Mouse (Mus musculus) gastrocnemius, adult 2 months (tissue): Measurements from ENCODE around the gene Ppp1r3f. TPM values are rescaled to one million over a fixed set of nuclear protein-coding genes. Genes with fewer than 3 reads are reported as not detected.

Experiments used
- DNase-seq: peaks from one replicate; pipeline ENCODE4 v3.0.0; 2022
- H3K27ac ChIP-seq: fragments of 200-600 bp; 2 replicates; pipeline ENCODE4 v1.8.1; 2022; ENCODE audit warnings: mild to moderate bottlenecking
- H3K4me3 ChIP-seq: fragments of 200-600 bp; 2 replicates; pipeline ENCODE4 v1.8.1; 2022; ENCODE audit warnings: mild to moderate bottlenecking, moderate library complexity
- CTCF ChIP-seq: fragments of 200-600 bp; IDR thresholded peaks from 2 replicates; pipeline ENCODE4 v1.8.1; 2022; ENCODE audit warnings: antibody characterized with exemption, mild to moderate bottlenecking, moderate library complexity
- intact Hi-C: fragments of 180-260 bp; cut with DNase I; formaldehyde crosslinking; loops from one replicate; pipeline ENCODE4 v1.15.1; 2025
- long read RNA-seq, 2 experiments: library from polyadenylated mRNA; stranded (forward); transcript quantifications; one replicate each; pipeline ENCODE4 v2.0.0; 2021
- total RNA-seq, 2 experiments: library from RNA; stranded (reverse); gene quantifications; 2 replicates each; pipeline ENCODE4 v1.2.3; 2021

Gene Ppp1r3f
- total RNA-seq = 1 to 10 TPM; 2.3 to 3.3 TPM
- long read RNA-seq, experiment 1, full-length matches to known transcripts = 5 of 5 reads
- long read RNA-seq, experiment 1, partial matches to known transcripts = 0 of 5 reads
- long read RNA-seq, experiment 1, other reads (novel, unspliced or antisense) = 0 of 5 reads
- long read RNA-seq, experiment 2, transcript Ppp1r3f-201 (4 exons, 3,066 nt) = major isoform, 10 of 10 reads
- long read RNA-seq, experiment 2, partial matches to known transcripts = 0 of 10 reads
- long read RNA-seq, experiment 2, other reads (novel, unspliced or antisense) = 0 of 10 reads

GRCm38 (mm10) chrX:7574087-7574884 lies at the start of gene Ppp1r3f:
Ppp1r3f (minus strand) TSS chrX:7574283.
- H3K27ac ChIP-seq = peak within 1 kb of the TSS; percentile 88
- TF ChIP-seq CTCF = no peak
- intact Hi-C loops = loop anchor here (2.0 to 10.0 kb wide), 2 partner anchors 31 to 121 kb away; partner anchors contain the start of genes Ccdc22 and Gpkow
- H3K4me3 ChIP-seq = peak within 1 kb of the TSS; percentile 88
- peak; percentile 95 for DNase-seq

DNA sequence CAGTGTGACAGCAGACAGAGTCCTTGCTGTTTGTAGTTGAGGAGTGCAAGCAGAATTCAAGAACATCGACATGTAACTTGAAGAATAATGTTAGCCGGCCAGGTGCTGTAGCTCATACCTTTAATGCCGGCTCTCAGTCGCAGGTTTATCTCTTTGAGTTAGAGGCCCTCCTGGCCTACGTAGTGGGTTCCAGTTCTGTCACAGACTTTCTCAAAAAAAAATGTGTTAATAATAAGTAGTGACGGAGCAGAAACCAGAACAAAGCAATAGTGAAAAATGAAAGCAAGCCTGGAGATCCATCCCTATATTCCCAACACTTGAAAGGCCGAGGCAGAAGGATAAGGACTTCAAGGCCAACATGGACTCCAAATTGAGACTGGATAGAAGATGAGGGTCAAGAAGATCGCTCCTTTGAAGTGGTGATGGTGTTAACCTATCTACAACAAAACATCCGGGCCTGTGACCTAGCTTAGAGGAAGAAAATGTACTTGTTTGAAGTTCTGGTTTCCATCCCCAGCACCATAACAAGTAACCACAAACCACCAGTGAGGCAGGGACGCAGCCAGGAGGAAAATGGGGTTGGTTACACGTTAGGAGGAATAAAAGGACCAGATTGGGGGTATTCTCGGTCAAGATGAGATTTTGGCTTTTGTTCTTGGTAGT lies 43.9 kb upstream of the Ppp1r3f start:
- intact Hi-C loops = no loop called here
- Histone ChIP-seq H3K27ac (no peak overlapping the region), H3K4me3 (no peak overlapping the region)
- DNase-seq = no peak
- no peak for TF ChIP-seq CTCF

DNA sequence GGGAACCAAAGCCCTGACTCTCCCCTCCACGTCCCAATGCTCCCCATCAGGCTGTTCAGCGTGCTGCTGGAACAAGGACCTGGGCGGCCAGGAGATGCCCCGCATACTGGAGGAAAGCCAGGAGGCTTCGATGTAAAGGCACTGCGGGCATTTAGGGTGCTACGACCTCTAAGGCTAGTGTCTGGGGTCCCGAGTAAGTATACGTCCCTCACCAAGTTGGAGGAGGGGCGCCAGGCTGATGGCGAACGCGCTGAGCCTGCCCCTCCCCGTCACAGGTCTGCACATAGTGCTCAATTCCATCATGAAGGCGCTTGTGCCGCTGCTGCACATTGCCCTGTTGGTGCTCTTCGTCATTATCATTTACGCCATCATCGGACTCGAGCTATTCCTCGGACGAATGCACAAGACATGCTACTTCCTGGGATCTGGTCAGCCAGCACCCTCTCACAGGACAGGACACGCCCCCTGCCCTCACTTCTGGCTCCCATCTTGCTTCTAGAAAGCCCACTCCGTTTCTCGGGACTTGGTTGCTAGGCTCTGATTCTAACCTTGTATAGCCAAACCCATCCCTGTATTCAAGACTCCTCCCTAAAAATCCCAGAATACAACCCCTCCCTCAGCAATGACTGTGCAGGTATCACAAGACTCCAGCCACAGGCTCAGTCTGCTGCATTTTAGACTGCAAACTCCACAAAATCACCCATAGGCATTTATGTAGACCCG lies 36.6 kb upstream of the Ppp1r3f start:
- Histone ChIP-seq H3K27ac (no peak overlapping the region), H3K4me3 (peak overlapping the region; percentile 58)
- no peak for TF ChIP-seq CTCF
- no peak for DNase-seq
- intact Hi-C loops = no loop called here

GRCm38 (mm10) chrX:7610035-7610434 lies 36.0 kb upstream of the Ppp1r3f start:
- Histone ChIP-seq H3K27ac (no peak overlapping the region), H3K4me3 (peak overlapping the region; percentile 58)
- intact Hi-C loops = no loop called here
- DNase-seq = no peak
- no peak for TF ChIP-seq CTCF

DNA sequence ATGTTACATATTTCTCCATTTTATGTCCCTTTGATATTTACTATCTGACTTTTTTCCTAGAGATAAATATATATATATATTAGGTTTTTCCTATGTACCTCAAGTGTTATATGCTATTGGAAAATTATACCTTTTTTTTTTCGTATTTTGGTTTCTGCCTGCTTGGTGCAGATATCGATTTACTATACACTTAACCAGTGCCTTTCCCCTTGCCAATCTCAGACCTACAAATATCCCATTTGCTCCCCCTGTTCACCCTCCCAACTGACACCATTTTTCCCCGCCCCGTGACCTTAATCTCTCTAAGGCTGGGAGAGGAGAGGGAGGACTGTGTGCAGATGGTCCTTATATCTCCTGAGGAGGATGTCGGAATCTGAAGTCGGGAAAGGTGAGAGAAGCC lies 32.7 kb upstream of the Ppp1r3f start, which contains the start of gene Cacna1f:
Gene Cacna1f (plus strand): TSS at position 301 of the 400 bp plus-strand sequence.
- H3K27ac ChIP-seq = no peak within 1 kb of the TSS
- DNase-seq = no peak
- intact Hi-C loops = no loop called here
- TF ChIP-seq CTCF = no peak
- H3K4me3 ChIP-seq = no peak within 1 kb of the TSS

DNA sequence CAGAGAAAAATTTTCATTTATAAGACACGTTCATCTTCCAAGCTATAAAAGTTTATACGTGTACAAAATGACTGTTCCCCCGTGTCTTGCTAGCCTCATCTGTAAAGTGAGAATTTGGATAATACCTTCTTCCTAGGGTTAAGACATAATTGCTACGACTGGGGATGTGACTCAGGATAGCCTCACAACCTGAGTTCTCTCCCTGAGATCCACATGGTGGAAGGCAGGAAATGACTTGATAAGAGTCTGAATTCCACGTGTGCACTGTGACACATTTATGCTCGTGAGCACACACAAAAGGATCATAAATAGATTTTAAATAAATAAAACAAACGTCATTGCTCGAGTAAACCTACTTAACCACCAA lies 31.5 kb upstream of the Ppp1r3f start:
- intact Hi-C loops = loop anchor here (2.0 kb wide), 1 partner anchor 31 kb away; the partner anchor contains the start of gene Ppp1r3f
- DNase-seq = no peak
- peak overlapping the region; percentile 81; the same call in 1 of the 2 replicates for H3K4me3 ChIP-seq

GRCm38 (mm10) chrX:7604879-7605574 lies 30.9 kb upstream of the Ppp1r3f start, which contains the start of gene Ccdc22:
Ccdc22 (minus strand) TSS chrX:7605517.
- intact Hi-C loops = loop anchor here (2.0 kb wide), 1 partner anchor 30 kb away; the partner anchor contains the start of gene Ppp1r3f
- peak; percentile 88 for DNase-seq
- no peak for TF ChIP-seq CTCF
- H3K27ac ChIP-seq = peak within 1 kb of the TSS; percentile 83
- peak within 1 kb of the TSS; percentile 81 for H3K4me3 ChIP-seq

More for the DNA sequence above, 31.5 kb upstream of the Ppp1r3f start:
- no peak overlapping the region for H3K27ac ChIP-seq
- TF ChIP-seq CTCF = no peak

- no peak for TF ChIP-seq CTCF
- no peak overlapping the region for H3K27ac ChIP-seq
- DNase-seq = no peak
- intact Hi-C loops = loop anchor here (2.0 kb wide), 1 partner anchor 29 kb away; the partner anchor contains the start of gene Ppp1r3f
- H3K4me3 ChIP-seq = peak overlapping the region; percentile 81
Measured at GRCm38 (mm10) chrX:7604004-7604403, 29.9 kb upstream of the Ppp1r3f start.

- intact Hi-C loops = no loop called here
- Histone ChIP-seq H3K27ac (no peak overlapping the region), H3K4me3 (no peak overlapping the region)
- no peak for TF ChIP-seq CTCF
- no peak for DNase-seq
Measured at GRCm38 (mm10) chrX:7595371-7595770, 21.3 kb upstream of the Ppp1r3f start.

DNA sequence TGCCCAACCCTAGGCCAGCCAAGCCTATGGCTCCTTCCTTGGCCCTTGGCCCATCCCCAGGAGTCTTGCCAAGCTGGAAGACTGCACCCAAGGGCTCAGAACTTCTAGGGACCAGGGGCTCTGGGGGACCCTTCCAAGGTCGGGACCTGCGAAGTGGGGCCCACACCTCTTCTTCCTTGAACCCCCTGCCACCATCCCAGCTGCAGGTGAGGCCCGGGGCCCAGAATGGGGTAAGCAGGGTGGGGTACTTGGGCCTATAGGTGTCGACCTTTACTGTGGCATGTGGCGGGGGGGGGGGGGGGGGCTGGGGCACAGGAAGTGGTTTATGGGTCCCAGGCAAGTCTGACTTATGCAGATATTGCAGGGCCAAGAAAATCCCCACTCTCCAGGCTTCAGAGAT lies 12.3 kb upstream of the Ppp1r3f start:
- Histone ChIP-seq H3K4me3 (no peak overlapping the region), H3K27ac (no peak overlapping the region)
- intact Hi-C loops = no loop called here
- no peak for DNase-seq
- TF ChIP-seq CTCF = no peak

DNA sequence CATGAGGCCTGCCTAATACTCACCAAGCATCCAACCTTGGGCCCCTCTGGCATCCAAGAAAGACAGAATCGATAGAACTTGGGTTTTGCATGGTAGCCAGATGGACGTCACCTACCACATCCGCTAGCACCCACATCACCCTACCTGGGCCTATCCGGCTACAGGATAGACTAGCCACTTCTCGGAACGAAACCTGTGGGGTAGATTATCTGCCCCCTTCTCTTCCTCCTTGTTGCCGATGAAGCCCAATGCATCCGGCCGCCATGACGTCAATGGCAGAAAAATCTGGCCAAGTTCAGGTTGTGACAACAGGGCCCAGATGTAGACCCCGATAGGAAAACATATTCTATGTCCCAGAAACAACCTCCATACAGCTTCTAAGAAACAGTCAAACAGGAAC lies 9.8 kb upstream of the Ppp1r3f start:
- TF ChIP-seq CTCF = no peak
- no peak overlapping the region for H3K4me3 ChIP-seq
- H3K27ac ChIP-seq = no peak overlapping the region
- intact Hi-C loops = no loop called here
- no peak for DNase-seq

GRCm38 (mm10) chrX:7581151-7581550 lies 7.1 kb upstream of the Ppp1r3f start:
- intact Hi-C loops = no loop called here
- Histone ChIP-seq H3K27ac (no peak overlapping the region), H3K4me3 (no peak overlapping the region)
- no peak for DNase-seq
- no peak for TF ChIP-seq CTCF
